Mouse (Mus musculus) cerebellum, postnatal 14 days (tissue): Measurements from ENCODE around the gene Olfr933.

Source experiments
- DNase-seq, 2 experiments: peaks; one replicate each; pipeline ENCODE4 v3.0.0; 2021; ENCODE audit warnings: mixed read lengths in 2 of 2

The Olfr933 gene

GRCm38 (mm10) chr9:38972013-38972412 is at the start of gene Olfr933:
TSS of gene Olfr933 (plus strand) at chr9:38972313.
- DNase-seq, result no peak

GRCm38 (mm10) chr9:38929509-38929908 is 42.6 kb upstream of the Olfr933 start, which contains the start of gene Olfr930:
TSS of gene Olfr930 (plus strand) at chr9:38929809.
- DNase-seq, result no peak

DNA sequence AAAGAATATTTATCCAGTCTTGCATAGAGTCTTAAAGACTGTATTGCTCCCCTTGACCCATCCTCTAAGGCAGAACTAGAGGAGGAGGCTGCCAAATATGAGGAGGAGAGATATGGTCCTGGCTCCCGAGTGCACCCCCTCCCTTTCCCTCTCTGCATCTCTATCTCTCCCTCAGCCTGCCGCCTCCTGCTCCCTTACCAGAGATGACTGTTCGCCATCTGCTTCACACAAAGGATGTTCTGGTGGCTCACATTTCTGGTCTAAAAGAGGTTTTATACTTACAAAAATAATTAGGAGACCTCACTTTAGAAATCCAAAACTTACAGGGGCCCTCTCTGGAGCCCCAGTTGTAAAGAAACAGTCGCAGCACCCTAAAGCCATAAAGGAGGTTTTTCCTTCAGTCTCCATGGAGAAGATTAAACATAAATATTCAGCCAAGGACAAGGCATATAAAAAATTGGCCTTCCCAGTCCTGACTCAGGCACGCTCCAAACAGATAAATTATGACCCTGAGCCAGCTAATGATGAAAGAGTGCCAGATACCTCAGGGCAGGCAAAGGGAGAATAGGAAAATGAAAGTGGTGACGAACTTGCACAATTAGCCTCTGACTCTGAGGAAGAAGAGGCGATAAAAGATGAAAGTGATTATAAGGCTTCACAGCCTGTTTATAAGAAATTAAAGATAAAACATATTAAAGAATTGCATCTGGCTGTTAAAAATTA is 18.6 kb upstream of the Olfr933 start:
- DNase-seq, result peak; percentile 3 to 10

DNA sequence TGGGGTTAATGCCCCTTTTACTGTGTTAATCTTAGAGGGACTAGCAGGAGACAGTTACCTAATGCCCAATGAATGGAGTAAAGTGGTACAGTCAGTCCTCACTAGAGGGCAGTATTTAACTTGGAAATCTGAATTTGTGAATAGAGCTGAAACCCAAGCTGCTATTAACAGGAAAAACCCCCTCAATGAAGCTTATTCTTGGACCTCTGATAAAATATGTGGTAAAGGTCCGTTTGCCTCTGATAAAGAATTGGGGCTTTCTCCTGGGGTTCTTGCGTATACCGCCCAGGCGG is 18.0 kb upstream of the Olfr933 start:
- no peak for DNase-seq

GRCm38 (mm10) chr9:38988215-38988614 is 16.1 kb downstream of the Olfr933 start, which contains the start of gene Olfr934:
TSS of gene Olfr934 (minus strand) at chr9:38988315.
- no peak for DNase-seq

DNA sequence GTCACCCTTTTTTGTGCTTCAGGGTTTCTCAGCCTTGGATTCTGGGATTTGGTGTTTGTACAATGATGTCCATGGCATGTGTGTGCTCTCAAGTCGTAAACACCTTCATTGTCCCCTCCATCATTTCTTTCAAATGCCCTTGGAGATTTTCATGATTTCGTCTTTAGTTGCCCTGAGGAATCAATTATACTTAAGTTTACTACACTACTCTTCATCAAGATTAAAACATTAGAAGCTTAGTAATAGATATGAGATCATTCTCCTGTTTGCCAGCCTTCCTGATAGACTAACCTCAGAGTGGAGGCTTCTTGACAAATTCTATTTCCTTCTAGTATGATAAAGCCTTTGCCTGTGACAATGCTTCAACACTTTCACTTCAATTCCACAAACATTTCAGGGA is 27.5 kb downstream of the Olfr933 start, which contains the start of gene Olfr935:
TSS of gene Olfr935 (minus strand) at position 101 of the 400 bp plus-strand sequence.
- DNase-seq, result no peak

GRCm38 (mm10) chr9:39023277-39023676 is 51.2 kb downstream of the Olfr933 start, which contains the start of gene Olfr146:
TSS of gene Olfr146 (minus strand) at chr9:39023377.
- DNase-seq, result no peak
